Comparison of ENCODE assay signal across 9 mouse cellular contexts in the genomic region with DNA sequence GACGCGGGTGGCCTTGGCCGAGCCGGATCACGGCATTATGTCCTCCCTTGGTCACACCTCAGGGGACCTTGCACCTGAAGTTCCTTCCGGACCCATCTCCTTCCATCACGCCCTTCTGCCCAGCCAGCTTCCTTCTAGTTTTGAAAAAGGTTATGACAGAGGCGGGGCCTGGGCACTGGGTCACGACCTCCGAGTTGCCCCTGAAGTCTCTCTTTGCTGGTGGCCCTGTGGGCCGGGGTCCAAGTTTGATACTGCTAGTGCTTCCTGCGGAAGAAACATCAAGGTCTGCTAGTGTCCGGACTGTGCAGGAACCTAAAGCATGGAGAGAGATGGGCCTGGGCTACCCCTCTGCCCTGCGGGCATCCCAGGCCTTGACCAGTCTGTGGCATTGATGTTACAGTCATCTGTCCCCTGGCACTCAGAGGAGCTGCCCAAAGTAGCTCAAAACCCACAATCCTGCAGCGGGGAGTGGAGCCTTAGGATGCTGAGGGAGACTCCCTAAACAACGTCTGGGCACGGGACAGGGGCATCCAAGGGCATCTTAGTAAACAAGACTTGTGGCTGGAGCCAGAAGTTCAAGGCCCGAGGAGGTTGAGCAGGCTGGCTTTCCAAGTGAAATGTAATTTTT. TPM values are rescaled to one million over a fixed set of nuclear protein-coding genes. Genes with fewer than 3 reads are reported as not detected.
DNase-seq lines count a peak whose midpoint lies in the region; ATAC-seq and TF ChIP-seq lines count a peak whose summit lies in the region.
"Had no signal": no experiment of that assay in that cellular context is flagged by ENCODE, and none has a peak within 500 bp of the region (broad histone marks: within the 10 kb centered on the region; RNA-seq: fewer than 3 reads in every experiment).

No protein-coding gene starts in this region.

- no peak overlapping the region for H3K27ac ChIP-seq in cerebellum, adult 2 months (ENCODE audit: insufficient read depth, low read length)
- no peak overlapping the region for H3K27ac ChIP-seq in spleen, adult 2 months (ENCODE audit: insufficient read depth, low read length)
- H3K27ac ChIP-seq in liver, embryonic 15.5 days (replicated peaks) = no peak overlapping the region
- H3K27ac ChIP-seq: macrophage had no signal

- peak overlapping the region; percentile 74 for H3K4me2 ChIP-seq in liver, embryonic 15.5 days

- H3K4me1 ChIP-seq in cerebellum, adult 2 months (ENCODE audit: control insufficient read depth, insufficient read depth, low read length) = peaks cover 35% of the 10 kb centered on the region
- H3K4me1 ChIP-seq in spleen, adult 2 months (ENCODE audit: control insufficient read depth, insufficient read depth, insufficient read length) = no peaks in the 10 kb centered on the region; the same call in none of the 2 replicates
- H3K4me1 ChIP-seq in liver, embryonic 15.5 days (replicated peaks) = peaks cover 15% of the 10 kb centered on the region

- H3K9ac ChIP-seq in liver, embryonic 15.5 days = no peak overlapping the region

- peak overlapping the region; percentile 50 for H3K4me3 ChIP-seq in cerebellum, adult 2 months (replicated peaks; ENCODE audit: insufficient read depth, low read depth, low read length)
- peak overlapping the region; percentile 55 for H3K4me3 ChIP-seq in spleen, adult 2 months (ENCODE audit: extremely low read depth, insufficient read depth, insufficient read length)
- peak overlapping the region; percentile 45 for H3K4me3 ChIP-seq in liver, embryonic 15.5 days (replicated peaks)

- no peaks in the 10 kb centered on the region for H3K27me3 ChIP-seq in cerebellum, adult 2 months (ENCODE audit: control insufficient read depth, insufficient read depth, low read length)
- peaks cover 10% of the 10 kb centered on the region for H3K27me3 ChIP-seq in spleen, adult 2 months (ENCODE audit: control insufficient read depth, insufficient read depth, low read length)
- H3K27me3 ChIP-seq in liver, embryonic 15.5 days = peaks cover 69% of the 10 kb centered on the region

- H3K9me3 ChIP-seq in liver, embryonic 15.5 days (replicated peaks) = no peaks in the 10 kb centered on the region

- TF ChIP-seq CTCF in cerebellum, adult 2 months (IDR thresholded peaks at IDR 0.05; ENCODE audit: borderline replicate concordance, insufficient read depth, low read depth, low read length) = no peak
- no peak for TF ChIP-seq CTCF in spleen, adult 2 months (IDR thresholded peaks at IDR 0.05; ENCODE audit: extremely low read depth, insufficient read depth, insufficient read length, insufficient replicate concordance)

- peak; percentile 42 to 50 for DNase-seq in cerebellum, adult 2 months
- no peak for DNase-seq in spleen, adult 2 months (ENCODE audit: low read depth in 1 of 2, low spot score in 2 of 2)
- no peak for DNase-seq in spleen, postnatal 4 days (ENCODE audit: low spot score in 2 of 2)
- no peak for DNase-seq in layer of hippocampus, adult 9-10 months (ENCODE audit: low spot score)
- DNase-seq in layer of hippocampus, adult 18-20 months (ENCODE audit: low spot score in 2 of 2) = no peak
- no peak for DNase-seq in frontal cortex, postnatal 25 days (ENCODE audit: low spot score in 2 of 2)

- no peak for ATAC-seq in cerebellum, adult (ENCODE audit: insufficient number of reproducible peaks, low FRiP score, low TSS enrichment)
- no peak for ATAC-seq in liver, embryonic 15.5 days (ENCODE audit: insufficient read depth)

- no peak for TF ChIP-seq POLR2A in cerebellum, adult 2 months (IDR thresholded peaks at IDR 0.05; ENCODE audit: borderline replicate concordance, insufficient read depth, low read length)
- no peak for TF ChIP-seq POLR2A in spleen, adult 2 months (IDR thresholded peaks at IDR 0.05; ENCODE audit: low read depth, low read length)

- no peaks in the 10 kb centered on the region for H3K36me3 ChIP-seq in spleen, adult 2 months (ENCODE audit: control insufficient read depth, insufficient read depth, low read length)
- no peaks in the 10 kb centered on the region for H3K36me3 ChIP-seq in liver, embryonic 15.5 days (replicated peaks)

- WGBS in cerebellum, adult 2 months = 15% methylated on average over 18 of the region's 18 CpGs
- WGBS in spleen, adult 2 months = 23% methylated on average over 18 of the region's 18 CpGs
- WGBS in liver, embryonic 15.5 days (ENCODE audit: insufficient replicate concordance) = 21% methylated on average over 18 of the region's 18 CpGs

RNA-seq across cellular contexts. Expression of a gene that starts 10.3 kb away (rescaled TPM):
- polyA plus RNA-seq in cerebellum, adult 2 months (2012; rRNA removed) = 62.3 and 80.7 TPM in 2 replicates
- 9.7 and 12.9 TPM in 2 replicates for polyA plus RNA-seq in spleen, adult 2 months (2012; rRNA removed)
- polyA plus RNA-seq in liver, embryonic 15.5 days (2015; fragmentation: Nextera tagmentation; extraction: Ambion mirVana) = 0.17 and 0.30 TPM in 2 replicates
- total RNA-seq in layer of hippocampus, adult 18-20 months (2021) = 10 to 100 TPM; 43.0 to 45.7 TPM
- polyA plus RNA-seq: macrophage had no signal

Comparison
In these comparisons a context has a peak if more than half of its experiments do, and no peak if none do; other contexts are left out.
1. DNase-seq: peak in cerebellum, adult 2 months (2 of 2); none in spleen, adult 2 months (0 of 2), spleen, postnatal 4 days (0 of 2), layer of hippocampus, adult 9-10 months (single experiment), layer of hippocampus, adult 18-20 months (0 of 2) and frontal cortex, postnatal 25 days (0 of 2).
2. Peak in every context shown above with its lines, with median percentiles within 50 percentile points of each other: H3K4me3 ChIP-seq.